Mouse (Mus musculus) ovary, postnatal 14 days (tissue): Measurements from ENCODE around the gene Pde8b.
"Not testable (repeated sequence)": the region's sequence is repeated elsewhere in the genome, so short reads cannot be mapped to it uniquely, and the experiment has no call there.

Source experiments
- DNase-seq: peaks from one replicate; pipeline ENCODE4 v3.0.0; 2022; ENCODE audit warnings: low spot score

The Pde8b gene

DNA sequence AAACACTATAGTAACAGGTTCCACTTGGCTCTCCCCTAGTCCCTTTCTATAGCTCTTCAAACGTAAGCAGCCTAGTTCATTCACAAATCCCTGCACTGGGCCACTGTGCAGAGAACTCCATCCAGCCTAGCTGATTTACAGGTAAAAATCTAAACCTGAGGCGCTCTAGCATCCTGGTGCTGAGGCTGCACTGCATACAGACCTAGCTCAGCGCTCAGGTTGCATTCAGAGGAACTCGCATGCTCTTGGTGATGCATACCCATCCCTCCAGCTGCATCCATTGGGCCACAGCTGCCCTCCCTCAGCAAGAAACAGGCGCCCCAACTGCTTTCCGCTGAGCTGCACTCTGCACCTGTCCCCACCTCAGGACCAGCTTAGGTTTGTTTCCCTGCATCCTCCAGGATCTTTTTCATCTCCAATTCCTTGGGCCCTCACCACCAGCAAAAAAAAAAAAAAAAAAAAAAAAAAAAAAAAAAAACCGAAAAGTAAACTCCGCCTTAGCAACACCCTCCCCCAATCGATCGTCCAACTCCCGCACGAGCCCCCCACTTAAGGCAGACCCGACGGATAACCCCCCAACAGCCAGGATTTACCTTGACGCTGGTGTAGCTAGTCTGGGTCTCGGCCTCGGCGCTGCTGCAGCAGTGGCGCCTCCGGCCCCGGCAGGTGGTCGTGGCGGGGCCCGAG, 28.1 kb downstream of the Pde8b start:
- no peak for DNase-seq

GRCm38 (mm10) chr13:95215661-95216170, 34.4 kb downstream of the Pde8b start:
- DNase-seq = not testable (repeated sequence)

DNA sequence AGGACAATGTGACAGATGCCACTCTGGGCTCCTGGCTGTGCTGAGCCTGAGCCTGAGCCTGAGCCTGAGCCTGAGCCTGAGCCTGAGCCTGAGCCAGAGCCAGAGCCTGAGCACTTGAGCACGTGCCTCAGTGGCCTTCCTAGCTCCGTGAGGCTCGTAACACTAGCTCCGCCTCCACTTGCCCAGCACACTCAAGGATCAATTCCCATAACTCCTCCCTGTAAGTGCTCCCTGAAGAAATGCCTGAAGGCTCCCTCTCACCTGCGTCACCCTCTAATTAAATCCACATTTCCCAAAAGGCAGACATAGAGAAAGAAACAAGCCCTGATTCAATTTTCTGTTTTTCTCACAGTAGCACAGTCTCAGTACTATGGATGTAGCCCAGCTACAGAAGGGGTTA, 37.8 kb downstream of the Pde8b start:
- no peak for DNase-seq

- not testable (repeated sequence) for DNase-seq
Observed at GRCm38 (mm10) chr13:95207301-95207700, 42.8 kb downstream of the Pde8b start.

DNA sequence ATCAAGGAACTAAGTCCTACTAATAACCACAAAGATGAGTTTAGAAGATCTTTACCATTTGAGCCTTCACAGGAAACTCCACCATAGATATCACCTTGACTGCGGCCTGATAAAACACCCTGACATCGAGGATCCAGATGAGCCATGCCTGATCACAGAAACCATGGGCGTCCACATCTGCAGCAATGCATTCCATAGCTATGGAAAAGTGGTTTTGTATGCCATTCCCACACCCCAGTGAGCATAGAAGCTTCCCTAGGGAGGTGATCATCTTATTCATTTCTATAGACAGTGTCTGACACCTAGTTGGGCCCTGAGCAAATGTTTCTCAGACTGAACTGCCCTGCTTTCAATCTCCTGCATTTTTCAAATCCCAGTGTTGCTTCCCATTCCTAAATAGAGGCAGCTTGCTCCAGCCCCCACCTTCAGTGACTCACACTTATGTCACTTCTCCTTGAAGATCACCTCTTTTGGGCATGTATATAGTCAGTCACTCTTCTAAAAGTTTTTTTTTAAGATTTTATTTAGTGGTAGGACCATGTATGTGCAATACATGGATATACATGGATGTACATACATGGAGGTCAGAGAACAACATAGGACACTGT, 47.9 kb downstream of the Pde8b start:
- DNase-seq = no peak

- DNase-seq = no peak
Observed at GRCm38 (mm10) chr13:95200817-95201216, 49.3 kb downstream of the Pde8b start.

DNA sequence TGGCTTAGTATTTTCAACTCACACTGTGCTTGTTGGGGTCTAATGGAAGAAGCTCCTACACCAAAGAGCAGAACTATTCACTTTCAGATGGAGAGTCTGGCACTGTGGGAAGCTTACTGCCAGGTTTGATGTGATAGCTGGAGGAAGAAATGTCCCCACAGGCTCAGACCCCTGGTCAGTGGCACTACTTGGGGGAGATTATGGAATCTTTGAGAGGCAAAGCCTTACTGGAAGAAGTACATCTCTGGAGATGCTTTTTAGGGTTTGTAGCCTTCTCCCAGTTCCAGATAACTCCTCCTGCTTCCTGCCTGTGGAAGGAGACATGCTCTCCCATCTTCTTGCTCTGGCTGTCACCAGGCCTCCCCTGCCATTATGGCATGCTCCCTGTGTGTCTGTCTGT, 50.1 kb downstream of the Pde8b start:
- DNase-seq = no peak

DNA sequence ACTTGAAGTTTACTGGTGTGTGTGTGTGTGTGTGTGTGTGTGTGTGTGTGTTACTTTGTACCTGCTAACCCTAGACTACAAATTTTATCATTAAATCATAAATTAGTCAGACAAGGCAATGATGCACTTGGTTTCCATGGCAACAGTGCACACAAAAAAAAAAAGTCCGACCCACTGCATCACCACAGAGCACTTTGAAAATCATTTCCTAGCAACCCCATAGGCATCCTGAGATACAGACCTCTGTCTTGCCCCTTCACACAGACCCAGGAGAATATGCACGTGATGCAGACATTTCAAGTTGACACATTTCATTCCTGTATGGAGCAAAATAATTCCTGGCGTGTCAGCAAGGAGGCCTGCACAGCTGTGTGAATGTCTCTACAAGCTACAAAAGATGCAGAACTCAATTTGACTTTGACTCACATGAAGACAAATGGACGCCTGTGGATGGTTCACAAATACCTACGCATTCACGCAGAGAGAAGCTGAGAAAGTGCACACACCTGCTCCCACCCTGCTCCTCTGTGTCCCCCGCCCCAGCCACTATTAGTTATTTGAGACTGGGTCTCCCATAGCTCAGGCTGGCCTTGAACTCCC, 53.9 kb downstream of the Pde8b start:
- DNase-seq = no peak

GRCm38 (mm10) chr13:95191951-95192350, 58.2 kb downstream of the Pde8b start:
- no peak for DNase-seq

GRCm38 (mm10) chr13:95189111-95189510, 61.0 kb downstream of the Pde8b start:
- no peak for DNase-seq

DNA sequence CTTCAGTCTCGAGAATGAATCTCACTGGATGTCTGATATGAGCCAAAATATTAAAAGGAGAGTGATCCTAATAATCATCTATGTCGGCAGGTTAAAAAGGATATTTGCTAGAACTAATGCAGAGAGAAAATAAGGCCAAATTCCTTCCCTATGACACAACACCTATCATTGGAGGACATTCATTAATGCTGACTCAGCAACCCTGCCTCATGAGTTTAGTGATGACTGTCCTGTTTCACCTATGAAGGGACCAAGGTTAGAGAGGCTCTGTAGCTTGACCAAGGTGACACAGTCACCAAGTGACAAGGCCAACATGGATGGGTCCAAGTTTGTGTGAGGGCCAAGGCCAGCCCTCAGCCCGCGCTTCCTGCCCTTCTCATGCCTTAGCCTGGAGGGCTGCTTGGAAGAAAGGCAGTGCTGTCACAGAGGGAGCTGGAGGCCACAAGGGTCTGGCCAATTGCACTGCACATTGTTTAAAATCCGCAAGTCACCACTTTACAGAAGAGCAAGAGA, 62.9 kb downstream of the Pde8b start:
- DNase-seq = no peak

DNA sequence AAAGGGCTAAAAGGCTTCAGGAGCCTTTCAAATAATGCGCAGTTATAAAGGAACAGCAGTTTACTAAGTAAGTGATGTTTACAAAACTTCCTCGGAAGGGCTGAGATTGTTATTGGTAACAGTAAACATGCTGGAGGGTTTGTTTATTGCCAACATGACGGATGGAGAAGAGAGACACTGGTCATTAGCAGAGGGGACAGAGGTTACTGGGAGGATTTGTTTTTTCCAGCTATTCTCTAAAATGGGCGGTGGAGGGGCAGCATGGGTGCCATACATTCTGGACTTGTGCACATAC, 63.4 kb downstream of the Pde8b start:
- DNase-seq = no peak

DNA sequence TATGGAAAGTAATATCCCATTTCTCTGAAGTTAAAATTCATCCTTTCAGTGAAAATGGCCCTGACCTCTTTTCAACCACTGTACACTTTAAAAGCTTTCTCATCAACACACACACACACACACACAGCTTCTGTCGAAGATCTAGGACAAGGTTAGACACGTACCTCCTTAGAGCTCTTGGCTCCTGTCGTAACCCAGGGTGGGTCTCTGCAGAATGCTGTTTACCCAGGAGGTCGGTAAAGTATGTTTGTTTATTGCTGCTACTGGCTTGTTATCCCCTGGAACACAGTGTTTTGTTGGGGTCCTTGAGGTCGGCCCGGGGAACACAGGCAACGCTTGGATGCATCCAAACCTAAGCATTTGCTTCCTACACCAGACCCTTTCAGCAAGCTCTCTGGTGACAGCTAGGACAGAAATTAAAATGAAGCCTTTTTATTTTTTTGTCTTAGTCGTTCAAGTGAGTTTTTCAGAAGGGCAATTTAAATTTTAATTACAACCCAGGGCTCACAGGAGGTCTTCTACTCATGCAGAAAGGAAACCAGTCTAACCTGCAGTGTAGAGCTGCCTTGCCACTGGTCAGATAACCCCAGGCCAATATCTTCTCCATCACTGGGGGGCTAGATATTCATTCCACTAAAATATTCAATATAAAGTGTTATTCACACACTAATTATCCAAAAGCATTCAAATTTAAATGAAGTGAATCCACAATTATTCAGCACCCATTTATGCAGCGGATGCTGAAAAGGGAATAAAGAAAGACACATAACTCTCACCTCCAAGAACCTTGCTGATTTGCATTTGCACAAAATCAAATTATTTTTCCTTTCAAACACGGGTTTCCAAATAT, 64.0 kb downstream of the Pde8b start:
- DNase-seq = no peak

DNA sequence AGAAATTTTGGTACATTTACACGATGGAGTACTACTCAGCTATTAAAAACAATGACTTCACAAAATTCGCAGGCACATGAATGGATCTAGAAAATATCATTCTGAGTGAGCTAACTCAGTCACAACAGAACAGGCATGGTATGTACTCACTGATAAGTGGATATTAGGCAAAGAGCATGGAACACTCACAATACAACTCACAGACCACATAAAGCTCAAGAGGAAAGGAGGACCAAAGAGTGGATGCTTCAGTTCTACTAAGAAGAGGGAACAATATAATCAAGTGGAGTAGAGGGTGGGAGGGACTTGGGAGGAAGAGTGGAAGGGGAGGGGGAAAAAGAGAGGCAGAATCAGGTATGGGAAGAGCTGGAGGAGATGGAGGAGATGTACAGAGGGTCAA, 66.5 kb downstream of the Pde8b start:
- no peak for DNase-seq

GRCm38 (mm10) chr13:95180208-95180607, 69.9 kb downstream of the Pde8b start:
- DNase-seq = no peak

- DNase-seq = no peak
Observed at GRCm38 (mm10) chr13:95177326-95177725, 72.8 kb downstream of the Pde8b start.

DNA sequence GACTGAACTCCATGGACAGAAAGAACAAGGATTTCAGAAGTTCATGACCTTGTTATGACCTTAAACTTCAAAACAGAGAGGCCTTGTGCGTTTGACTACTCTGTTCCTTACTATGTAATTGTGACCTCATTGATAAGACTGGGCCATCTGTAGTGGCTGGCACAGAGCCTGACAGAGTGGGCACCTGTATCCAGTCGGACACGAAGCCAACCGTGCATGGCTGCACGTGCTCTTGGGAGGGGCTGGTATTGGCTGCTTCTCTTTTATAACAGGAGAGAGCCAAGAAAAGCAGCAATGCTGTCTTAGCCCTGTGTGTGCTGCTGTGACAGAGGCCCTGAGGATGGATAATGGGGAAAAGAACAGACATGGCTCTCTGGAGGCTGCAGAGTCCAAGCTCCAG, 73.7 kb downstream of the Pde8b start:
- DNase-seq = no peak

DNA sequence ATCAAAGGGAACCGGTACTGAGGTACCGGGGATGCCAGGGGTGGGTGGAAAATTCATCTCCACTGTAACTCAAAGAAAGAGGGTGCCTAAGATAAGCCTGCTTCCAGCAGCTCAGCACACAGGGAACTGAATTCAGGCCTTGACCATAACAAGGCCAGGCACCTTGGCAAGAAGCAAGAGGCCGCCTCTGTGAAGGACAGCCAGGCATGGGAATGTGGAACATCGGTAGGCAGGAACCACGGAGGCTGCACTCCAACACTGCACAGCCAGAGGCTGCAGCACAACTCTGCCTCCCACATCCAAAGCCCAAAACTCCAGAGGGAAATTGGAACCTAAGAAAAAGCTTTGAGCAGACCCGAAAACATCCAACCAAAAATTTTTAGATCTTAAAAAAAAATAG, 75.9 kb downstream of the Pde8b start:
- DNase-seq = no peak

DNA sequence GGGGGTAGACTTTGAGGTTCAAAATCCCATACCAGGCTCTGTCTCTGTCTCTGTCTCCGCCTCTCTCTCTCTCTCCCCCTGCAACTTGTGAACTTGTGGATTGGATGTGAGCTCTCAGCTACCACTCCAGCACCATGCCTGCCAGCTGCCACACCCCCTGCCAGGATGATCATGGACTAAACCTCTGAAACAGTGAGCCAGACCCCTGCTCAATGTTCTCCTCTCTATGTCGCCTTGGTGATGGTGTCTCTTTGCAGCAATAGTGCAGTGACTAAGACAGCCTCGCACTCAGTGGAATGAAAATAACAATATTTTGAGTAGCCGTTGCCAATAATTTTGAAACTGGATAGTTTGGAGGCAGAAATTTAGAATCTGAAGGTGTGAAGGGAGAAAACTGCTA, 77.8 kb downstream of the Pde8b start:
- DNase-seq = no peak

GRCm38 (mm10) chr13:95160211-95160610, 89.9 kb downstream of the Pde8b start:
- DNase-seq = no peak

GRCm38 (mm10) chr13:95158986-95159385, 91.2 kb downstream of the Pde8b start:
- DNase-seq = no peak

DNA sequence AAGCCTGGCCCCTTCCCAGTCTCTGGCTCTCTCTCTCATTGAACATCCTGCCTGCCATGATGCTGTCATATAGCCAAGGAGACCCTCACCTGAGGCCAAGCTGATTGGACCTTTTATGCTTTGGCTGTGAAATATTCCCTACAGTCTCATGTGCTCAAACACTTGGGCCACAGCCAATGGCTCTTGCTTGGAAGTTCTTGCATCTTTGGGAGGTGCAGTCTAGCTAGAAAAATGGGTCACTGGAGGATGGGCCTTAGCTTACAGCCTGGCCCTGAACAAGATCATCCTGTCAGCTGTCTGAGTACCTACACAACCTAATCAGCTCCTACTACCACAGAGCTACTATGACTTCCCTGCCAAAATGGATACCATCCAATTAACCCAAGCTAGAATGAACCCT, 105.4 kb downstream of the Pde8b start:
- no peak for DNase-seq
